Mouse (Mus musculus) hindbrain, embryonic 10.5 days (tissue): ENCODE data around the gene Lpar1. TPM values are rescaled to one million over a fixed set of nuclear protein-coding genes. Genes with fewer than 3 reads are reported as not detected.

Experiments used
- DNase-seq: peaks from one replicate; pipeline ENCODE4 v3.0.0-alpha.2; 2017; ENCODE audit warnings: low spot score
- H3K27ac ChIP-seq: fragments of 300-500 bp; sonication (generic); 2 replicates; pipeline ENCODE4 v1.5.1; 2016; ENCODE audit warnings: mild to moderate bottlenecking, moderate library complexity
- H3K27me3 ChIP-seq: fragments of 300-500 bp; sonication (generic); 2 replicates; pipeline ENCODE4 v1.6.1; 2016; ENCODE audit warnings: mild to moderate bottlenecking; ENCODE audit not compliant: poor library complexity, insufficient read depth, severe bottlenecking
- H3K36me3 ChIP-seq: fragments of 300-500 bp; sonication (generic); 2 replicates; pipeline ENCODE4 v1.6.1; 2016; ENCODE audit warnings: mild to moderate bottlenecking, moderate library complexity
- H3K4me1 ChIP-seq: fragments of 300-500 bp; sonication (generic); replicated peaks from 2 replicates; pipeline ENCODE4 v1.6.1; 2016; ENCODE audit warnings: mild to moderate bottlenecking
- H3K4me3 ChIP-seq: fragments of 300-500 bp; sonication (generic); 2 replicates; pipeline ENCODE4 v1.5.1; 2016; ENCODE audit warnings: mild to moderate bottlenecking, moderate library complexity
- H3K9me3 ChIP-seq: fragments of 300-500 bp; sonication (generic); 2 replicates; pipeline ENCODE4 v1.6.1; 2016; ENCODE audit warnings: mild to moderate bottlenecking, moderate library complexity
- WGBS: fragments of 180-500 bp; shearing (Covaris S2); methylation state at CpG from one replicate; pipeline ENCODE4 v1.1.7; 2016; 5-methylcytosine and 5-hydroxymethylcytosine counted together
- polyA plus RNA-seq: library from polyadenylated mRNA; unstranded; fragments of >200 nt; fragmentation: Nextera tagmentation; extraction: Ambion mirVana; gene quantifications from 2 replicates; pipeline ENCODE4 v1.2.1, GENCODE M21; 2016

The Lpar1 gene
- polyA plus RNA-seq, 1 experiment from 2014 or later, result 46.1 TPM

GRCm38 (mm10) chr4:58519891-58520290 lies 33.8 kb downstream of the Lpar1 start:
- H3K36me3 ChIP-seq, result no peaks in the 10 kb centered on the region
- no peak overlapping the region for H3K4me3 ChIP-seq
- no peak overlapping the region for H3K27ac ChIP-seq
- no peaks in the 10 kb centered on the region for H3K9me3 ChIP-seq
- no peak for DNase-seq
- no peaks in the 10 kb centered on the region for H3K27me3 ChIP-seq
- WGBS, result 84% methylated on average over 4 of the region's 4 CpGs
- H3K4me1 ChIP-seq, result peaks cover 6% of the 10 kb centered on the region

GRCm38 (mm10) chr4:58518215-58518988 lies 35.3 kb downstream of the Lpar1 start:
- H3K36me3 ChIP-seq, result no peaks in the 10 kb centered on the region
- peaks cover 6% of the 10 kb centered on the region for H3K4me1 ChIP-seq
- peak; percentile 59 for DNase-seq

GRCm38 (mm10) chr4:58516810-58517209 lies 36.9 kb downstream of the Lpar1 start:
- WGBS, result 87% methylated on average over 3 of the region's 3 CpGs

More at GRCm38 (mm10) chr4:58518215-58518988, 35.3 kb downstream of the Lpar1 start:
- 0 out of 2 replicates have a peak overlapping the region, but pooled peaks have one; percentile 2 for H3K27ac ChIP-seq
- no peaks in the 10 kb centered on the region for H3K27me3 ChIP-seq
- H3K4me3 ChIP-seq, result no peak overlapping the region
- WGBS, result 41% methylated on average over 9 of the region's 9 CpGs
- H3K9me3 ChIP-seq, result no peaks in the 10 kb centered on the region

GRCm38 (mm10) chr4:58516221-58516620 lies 37.5 kb downstream of the Lpar1 start:
- Histone ChIP-seq H3K36me3 (no peaks in the 10 kb centered on the region), H3K4me3 (no peak overlapping the region), H3K4me1 (peaks cover 6% of the 10 kb centered on the region), H3K9me3 (no peaks in the 10 kb centered on the region), H3K27me3 (no peaks in the 10 kb centered on the region), H3K27ac (no peak overlapping the region)
- 83% methylated on average over 5 of the region's 5 CpGs for WGBS
- DNase-seq, result no peak

More at GRCm38 (mm10) chr4:58516810-58517209, 36.9 kb downstream of the Lpar1 start:
- no peaks in the 10 kb centered on the region for H3K9me3 ChIP-seq
- H3K4me1 ChIP-seq, result peaks cover 6% of the 10 kb centered on the region
- H3K27me3 ChIP-seq, result no peaks in the 10 kb centered on the region
- H3K4me3 ChIP-seq, result no peak overlapping the region
- no peaks in the 10 kb centered on the region for H3K36me3 ChIP-seq
- DNase-seq, result no peak
- no peak overlapping the region for H3K27ac ChIP-seq

GRCm38 (mm10) chr4:58511554-58511953 lies 42.1 kb downstream of the Lpar1 start:
- no peaks in the 10 kb centered on the region for H3K36me3 ChIP-seq
- H3K4me3 ChIP-seq, result no peak overlapping the region
- WGBS, result 91% methylated on average over 3 of the region's 3 CpGs
- no peak overlapping the region for H3K27ac ChIP-seq
- no peaks in the 10 kb centered on the region for H3K4me1 ChIP-seq
- no peak for DNase-seq
- H3K27me3 ChIP-seq, result no peaks in the 10 kb centered on the region
- H3K9me3 ChIP-seq, result 0 out of 2 replicates have a peak, but pooled peaks cover 5% of the 10 kb centered on the region

- H3K27ac ChIP-seq, result no peak overlapping the region
- no peak overlapping the region for H3K4me3 ChIP-seq
- H3K9me3 ChIP-seq, result 0 out of 2 replicates have a peak, but pooled peaks cover 5% of the 10 kb centered on the region
- H3K36me3 ChIP-seq, result peaks cover 7% of the 10 kb centered on the region; the same call in 1 of the 2 replicates
- WGBS, result 61% methylated on average over 7 of the region's 7 CpGs
- DNase-seq, result no peak
- no peaks in the 10 kb centered on the region for H3K27me3 ChIP-seq
- H3K4me1 ChIP-seq, result no peaks in the 10 kb centered on the region
Observed at GRCm38 (mm10) chr4:58508833-58509232, 44.9 kb downstream of the Lpar1 start.

- Histone ChIP-seq H3K4me3 (no peak overlapping the region), H3K9me3 (0 out of 2 replicates have a peak, but pooled peaks cover 5% of the 10 kb centered on the region), H3K27me3 (no peaks in the 10 kb centered on the region), H3K36me3 (peaks cover 11% of the 10 kb centered on the region; the same call in 1 of the 2 replicates), H3K4me1 (no peaks in the 10 kb centered on the region), H3K27ac (no peak overlapping the region)
- WGBS, result 91% methylated on average over 6 of the region's 6 CpGs
- no peak for DNase-seq
Observed at GRCm38 (mm10) chr4:58507536-58507935, 46.2 kb downstream of the Lpar1 start.

GRCm38 (mm10) chr4:58506539-58507527 lies 46.9 kb downstream of the Lpar1 start:
- H3K9me3 ChIP-seq, result 0 out of 2 replicates have a peak, but pooled peaks cover 5% of the 10 kb centered on the region
- H3K27ac ChIP-seq, result no peak overlapping the region
- 91% methylated on average over 4 of the region's 4 CpGs for WGBS
- no peak overlapping the region for H3K4me3 ChIP-seq
- H3K27me3 ChIP-seq, result no peaks in the 10 kb centered on the region
- H3K36me3 ChIP-seq, result peaks cover 11% of the 10 kb centered on the region; the same call in 1 of the 2 replicates
- H3K4me1 ChIP-seq, result no peaks in the 10 kb centered on the region
- DNase-seq, result no peak

- peaks cover 11% of the 10 kb centered on the region; the same call in 1 of the 2 replicates for H3K36me3 ChIP-seq
- H3K4me3 ChIP-seq, result no peak overlapping the region
- no peak for DNase-seq
- 85% methylated on average over 2 of the region's 2 CpGs for WGBS
- no peaks in the 10 kb centered on the region for H3K27me3 ChIP-seq
- H3K9me3 ChIP-seq, result no peaks in the 10 kb centered on the region
- peaks cover 12% of the 10 kb centered on the region for H3K4me1 ChIP-seq
- no peak overlapping the region for H3K27ac ChIP-seq
Observed at GRCm38 (mm10) chr4:58504250-58504649, 49.4 kb downstream of the Lpar1 start.

- Histone ChIP-seq H3K36me3 (peaks cover 11% of the 10 kb centered on the region; the same call in 1 of the 2 replicates), H3K27ac (no peak overlapping the region; the same call in 1 of the 2 replicates), H3K9me3 (no peaks in the 10 kb centered on the region), H3K4me1 (peaks cover 18% of the 10 kb centered on the region), H3K27me3 (no peaks in the 10 kb centered on the region), H3K4me3 (no peak overlapping the region)
- 66% methylated on average over 21 of the region's 21 CpGs for WGBS
- peak; percentile 22 for DNase-seq
Observed at GRCm38 (mm10) chr4:58501012-58501777, 52.5 kb downstream of the Lpar1 start.

- Histone ChIP-seq H3K4me3 (no peak overlapping the region), H3K27me3 (no peaks in the 10 kb centered on the region), H3K9me3 (no peaks in the 10 kb centered on the region), H3K4me1 (peaks cover 18% of the 10 kb centered on the region), H3K36me3 (peaks cover 11% of the 10 kb centered on the region; the same call in 1 of the 2 replicates), H3K27ac (no peak overlapping the region)
- no peak for DNase-seq
- WGBS, result 81% methylated on average over 3 of the region's 3 CpGs
Observed at GRCm38 (mm10) chr4:58499831-58500230, 53.9 kb downstream of the Lpar1 start.

- DNase-seq, result no peak
- no peak overlapping the region for H3K4me3 ChIP-seq
- H3K36me3 ChIP-seq, result peaks cover 5% of the 10 kb centered on the region; the same call in 1 of the 2 replicates
- H3K9me3 ChIP-seq, result no peaks in the 10 kb centered on the region
- no peak overlapping the region for H3K27ac ChIP-seq
- 56% methylated on average over 3 of the region's 3 CpGs for WGBS
- H3K4me1 ChIP-seq, result peaks cover 18% of the 10 kb centered on the region
- H3K27me3 ChIP-seq, result no peaks in the 10 kb centered on the region
Observed at GRCm38 (mm10) chr4:58499241-58499640, 54.5 kb downstream of the Lpar1 start.
